Mouse (Mus musculus): ENCODE data around the gene Rbpms2.

DNA sequence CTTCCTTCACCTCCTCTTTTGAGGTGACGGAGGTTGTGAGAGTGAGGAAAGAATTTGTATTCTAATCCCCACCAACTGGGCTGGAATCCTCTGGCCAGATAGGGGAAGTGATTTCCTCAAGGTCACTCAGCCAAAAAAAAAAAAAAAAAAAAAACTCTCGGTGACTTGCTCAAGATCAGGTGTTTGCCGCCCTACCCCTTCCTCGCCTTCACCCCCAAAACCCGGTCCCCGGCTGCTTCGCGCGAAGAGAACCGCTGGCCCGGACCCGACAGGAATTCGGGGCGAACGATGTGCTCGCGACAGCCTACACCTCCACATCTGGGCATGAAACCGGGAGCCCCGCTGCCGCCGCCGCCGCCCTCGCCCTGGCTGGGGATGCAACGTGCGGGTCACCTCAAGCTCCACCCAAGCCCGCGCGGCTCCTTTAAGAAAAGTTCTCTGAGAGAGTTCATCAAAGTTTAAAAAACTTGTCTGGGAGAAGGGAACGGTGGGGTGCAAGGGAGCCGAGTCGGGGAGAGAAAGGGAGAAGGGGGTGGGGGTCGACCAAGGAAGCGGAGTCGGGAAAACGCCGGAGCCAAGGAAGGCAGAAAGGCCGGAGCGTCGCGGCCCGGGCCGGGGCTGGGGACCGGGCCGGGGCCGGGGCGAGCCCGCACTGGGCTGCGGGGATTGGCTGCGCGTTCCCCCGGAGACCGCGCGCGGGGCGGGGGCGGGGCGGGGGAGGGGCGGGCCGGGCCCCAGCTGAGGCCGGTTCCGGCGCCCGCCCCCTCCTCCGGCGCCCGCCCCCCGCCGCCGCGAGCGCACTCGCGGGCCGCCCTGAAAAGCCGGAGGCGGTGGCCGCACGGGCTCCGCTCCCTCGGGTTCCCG is 551 bp downstream of the Rbpms2 start:
- no peak for TF ChIP-seq CTCF (IDR thresholded peaks at IDR 0.05)
- TF ChIP-seq EP300 (IDR thresholded peaks at IDR 0.05), result no peak

Data from lung, postnatal 0 days (tissue).